ENCODE assay signal across 8 mouse cellular contexts in genomic region chr17:17625887-17626679, GRCm38 (mm10). TPM values are rescaled to one million over a fixed set of nuclear protein-coding genes. Genes with fewer than 3 reads are reported as not detected.
DNase-seq lines count a peak whose midpoint lies in the region; ATAC-seq and TF ChIP-seq lines count a peak whose summit lies in the region.

No protein-coding gene starts in this region.

- TF ChIP-seq CTCF in cerebellum, adult 2 months (IDR thresholded peaks at IDR 0.05; ENCODE audit: borderline replicate concordance, insufficient read depth, low read depth, low read length): no peak
- TF ChIP-seq CTCF in spleen, adult 2 months (IDR thresholded peaks at IDR 0.05; ENCODE audit: extremely low read depth, insufficient read depth, insufficient read length, insufficient replicate concordance): no peak

- peak overlapping the region; percentile 53 for H3K4me2 ChIP-seq in limb, embryonic 15.5 days

- WGBS in cerebellum, adult 2 months: 4% methylated on average over 7 of the region's 7 CpGs
- 35% methylated on average over 7 of the region's 7 CpGs for WGBS in spleen, adult 2 months
- WGBS in limb, embryonic 15.5 days: 38% methylated on average over 7 of the region's 7 CpGs

- DNase-seq in cerebellum, adult 2 months: peak in 1 of 2 experiments; percentile 63
- no peak for DNase-seq in spleen, adult 2 months (ENCODE audit: low read depth in 1 of 2, low spot score in 2 of 2)
- no peak for DNase-seq in spleen, postnatal 10 days (ENCODE audit: low spot score in 2 of 2)
- DNase-seq in adrenal gland, adult 8-10 months: no peak
- no peak for DNase-seq in cerebellum, postnatal 4 days (ENCODE audit: low spot score in 2 of 2)

- no peaks in the 10 kb centered on the region for H3K36me3 ChIP-seq in spleen, adult 2 months (ENCODE audit: control insufficient read depth, insufficient read depth, low read length)
- H3K36me3 ChIP-seq in limb, embryonic 15.5 days: no peaks in the 10 kb centered on the region

- no peaks in the 10 kb centered on the region; the same call in 1 of the 2 replicates for H3K4me1 ChIP-seq in cerebellum, adult 2 months (ENCODE audit: control insufficient read depth, insufficient read depth, low read length)
- peaks cover 3% of the 10 kb centered on the region; the same call in 1 of the 2 replicates for H3K4me1 ChIP-seq in spleen, adult 2 months (ENCODE audit: control insufficient read depth, insufficient read depth, insufficient read length)
- H3K4me1 ChIP-seq in limb, embryonic 15.5 days: peaks cover 11% of the 10 kb centered on the region

- H3K9me3 ChIP-seq in limb, embryonic 15.5 days: no peaks in the 10 kb centered on the region

- peak overlapping the region; percentile 70 for H3K4me3 ChIP-seq in cerebellum, adult 2 months (replicated peaks; ENCODE audit: insufficient read depth, low read depth, low read length)
- peak overlapping the region; percentile 83 for H3K4me3 ChIP-seq in spleen, adult 2 months (ENCODE audit: extremely low read depth, insufficient read depth, insufficient read length)
- peak overlapping the region; percentile 96 for H3K4me3 ChIP-seq in limb, embryonic 15.5 days

- no peak for TF ChIP-seq POLR2A in cerebellum, adult 2 months (IDR thresholded peaks at IDR 0.05; ENCODE audit: borderline replicate concordance, insufficient read depth, low read length)
- no peak for TF ChIP-seq POLR2A in spleen, adult 2 months (IDR thresholded peaks at IDR 0.05; ENCODE audit: low read depth, low read length)

- peak overlapping the region; percentile 96; the same call in 1 of the 2 replicates for H3K27ac ChIP-seq in cerebellum, adult 2 months (ENCODE audit: insufficient read depth, low read length)
- peak overlapping the region; percentile 100 for H3K27ac ChIP-seq in spleen, adult 2 months (ENCODE audit: insufficient read depth, low read length)
- peak overlapping the region; percentile 100 for H3K27ac ChIP-seq in limb, embryonic 15.5 days

- H3K9ac ChIP-seq in limb, embryonic 15.5 days: peak overlapping the region; percentile 94

- H3K27me3 ChIP-seq in cerebellum, adult 2 months (ENCODE audit: control insufficient read depth, insufficient read depth, low read length): no peaks in the 10 kb centered on the region
- H3K27me3 ChIP-seq in spleen, adult 2 months (ENCODE audit: control insufficient read depth, insufficient read depth, low read length): no peaks in the 10 kb centered on the region
- no peaks in the 10 kb centered on the region for H3K27me3 ChIP-seq in limb, embryonic 15.5 days

- ATAC-seq in cerebellum, adult (ENCODE audit: insufficient number of reproducible peaks, low FRiP score, low TSS enrichment): no peak
- no peak for ATAC-seq in limb, embryonic 15.5 days (ENCODE audit: insufficient number of reproducible peaks, low FRiP score, low TSS enrichment, low read depth)
- ATAC-seq in CD4-positive, CD25-positive, alpha-beta regulatory T cell, adult 4 months: no peak

RNA-seq across cellular contexts. Expression of gene Lnpep, which starts 1.2 kb away (rescaled TPM):
- polyA plus RNA-seq in cerebellum, adult 2 months (2012; rRNA removed): 30.3 and 30.6 TPM in 2 replicates
- polyA plus RNA-seq in spleen, adult 2 months (2012; rRNA removed): 7.3 and 7.4 TPM in 2 replicates
- 9.7 and 10.8 TPM in 2 replicates for polyA plus RNA-seq in limb, embryonic 15.5 days (2015; fragmentation: Nextera tagmentation; extraction: Ambion mirVana)
- total RNA-seq in adrenal gland, adult 8-10 months (2022): 100 to 1,000 TPM; 113 to 176 (median 144) TPM
- 10 to 100 TPM; 31.8 to 33.9 TPM for polyA plus RNA-seq in CD4-positive, CD25-positive, alpha-beta regulatory T cell, adult 4 months (2017; shearing (Covaris generic))
